Mouse (Mus musculus) heart, postnatal 0 days (tissue): Measurements from ENCODE around the gene Tanc1.

Source experiments
- CTCF ChIP-seq: IDR thresholded peaks from 2 replicates; pipeline ENCODE4 v1.5.1; 2016; ENCODE audit warnings: antibody characterized with exemption, control low read depth, low read depth
- EP300 ChIP-seq: IDR thresholded peaks from 2 replicates; pipeline ENCODE4 v1.6.1; 2016; ENCODE audit warnings: antibody characterized with exemption, low read depth

GRCm38 (mm10) chr2:59699893-59700292, 88.1 kb downstream of the Tanc1 start:
- TF ChIP-seq EP300 (no peak), CTCF (no peak)
